Mouse (Mus musculus): ENCODE data around the gene Gm28041. TPM values are rescaled to one million over a fixed set of nuclear protein-coding genes. Genes with fewer than 3 reads are reported as not detected.

Gm28041 gene
- polyA plus RNA-seq, 1 experiment from 2014 or later: 0.50 TPM

GRCm38 (mm10) chr13:67343422-67343821 lies 32.1 kb downstream of the Gm28041 start:
- 80% methylated on average over 2 of the region's 2 CpGs for WGBS (ENCODE audit: insufficient replicate concordance)
- no peaks in the 10 kb centered on the region for H3K27me3 ChIP-seq (replicated peaks)
- no peak overlapping the region for H3K4me3 ChIP-seq
- H3K4me2 ChIP-seq: no peak overlapping the region
- H3K36me3 ChIP-seq: peaks cover 36% of the 10 kb centered on the region
- no peak for ATAC-seq
- H3K27ac ChIP-seq: no peak overlapping the region
- no peaks in the 10 kb centered on the region for H3K9me3 ChIP-seq (replicated peaks)
- no peak overlapping the region for H3K9ac ChIP-seq
- no peaks in the 10 kb centered on the region for H3K4me1 ChIP-seq

- H3K4me3 ChIP-seq: peak overlapping the region; percentile 66
- no peaks in the 10 kb centered on the region for H3K9me3 ChIP-seq (replicated peaks)
- H3K36me3 ChIP-seq: no peaks in the 10 kb centered on the region
- peak overlapping the region; percentile 69 for H3K9ac ChIP-seq
- peak overlapping the region; percentile 75 for H3K27ac ChIP-seq
- WGBS (ENCODE audit: insufficient replicate concordance): 45% methylated on average over 1 of the region's 1 CpGs
- ATAC-seq: no peak
- H3K4me2 ChIP-seq: peak overlapping the region; percentile 81
- no peaks in the 10 kb centered on the region for H3K27me3 ChIP-seq (replicated peaks)
- peaks cover 15% of the 10 kb centered on the region; the same call in 1 of the 2 replicates for H3K4me1 ChIP-seq
Observed at GRCm38 (mm10) chr13:67332877-67333276, 42.7 kb downstream of the Gm28041 start.

GRCm38 (mm10) chr13:67332019-67332724 lies 43.4 kb downstream of the Gm28041 start, which contains the start of gene Zfp595:
TSS of gene Zfp595 (minus strand) at chr13:67332570.
- H3K27me3 ChIP-seq (replicated peaks): no peaks in the 10 kb centered on the region
- H3K9ac ChIP-seq: peak within 1 kb of the TSS; percentile 69
- peak; percentile 92 for ATAC-seq
- H3K4me2 ChIP-seq: peak within 1 kb of the TSS; percentile 81
- peak within 1 kb of the TSS; percentile 66 for H3K4me3 ChIP-seq
- H3K27ac ChIP-seq: peak within 1 kb of the TSS; percentile 75
- H3K4me1 ChIP-seq: peaks cover 15% of the 10 kb centered on the region; the same call in 1 of the 2 replicates
- no peaks in the 10 kb centered on the region for H3K9me3 ChIP-seq (replicated peaks)
- WGBS (ENCODE audit: insufficient replicate concordance): 18% methylated on average over 17 of the region's 17 CpGs
- no peaks in the 10 kb centered on the region for H3K36me3 ChIP-seq

GRCm38 (mm10) chr13:67306718-67307117 lies 68.8 kb downstream of the Gm28041 start:
- WGBS (ENCODE audit: insufficient replicate concordance): 29% methylated on average over 5 of the region's 5 CpGs
- Histone ChIP-seq H3K9me3 (replicated peaks) (no peaks in the 10 kb centered on the region), H3K9ac (peak overlapping the region; percentile 76; the same call in 1 of the 2 replicates), H3K4me3 (peak overlapping the region; percentile 82), H3K4me1 (peaks cover 9% of the 10 kb centered on the region), H3K27ac (no peak overlapping the region), H3K4me2 (peak overlapping the region; percentile 88), H3K36me3 (no peaks in the 10 kb centered on the region), H3K27me3 (replicated peaks) (no peaks in the 10 kb centered on the region)
- ATAC-seq: peak; percentile 41; the same call in 1 of the 2 replicates

GRCm38 (mm10) chr13:67305822-67306672 lies 69.5 kb downstream of the Gm28041 start, which contains the start of gene Zfp457:
TSS of gene Zfp457 (minus strand) at chr13:67306485.
- Histone ChIP-seq H3K27me3 (replicated peaks) (no peaks in the 10 kb centered on the region), H3K4me3 (peak within 1 kb of the TSS; percentile 82), H3K27ac (peak within 1 kb of the TSS; percentile 53; the same call in 1 of the 2 replicates), H3K4me2 (peak within 1 kb of the TSS; percentile 88), H3K4me1 (peaks cover 9% of the 10 kb centered on the region), H3K9me3 (replicated peaks) (no peaks in the 10 kb centered on the region), H3K9ac (peak within 1 kb of the TSS; percentile 76), H3K36me3 (no peaks in the 10 kb centered on the region)
- 11% methylated on average over 16 of the region's 16 CpGs for WGBS (ENCODE audit: insufficient replicate concordance)
- peak; percentile 96 for ATAC-seq

Other genes starting within 250 kb of the Gm28041 start
- 1.9 and 2.6 TPM in 2 replicates for gene Rsl1, start 202.6 kb downstream of the Gm28041 start, polyA plus RNA-seq (2016; fragmentation: Nextera tagmentation; extraction: Ambion mirVana)
- 0.35 and 0.62 TPM in 2 replicates for gene Zfp455, start 181.2 kb downstream of the Gm28041 start, polyA plus RNA-seq (2016; fragmentation: Nextera tagmentation; extraction: Ambion mirVana)
- 0.74 and 0.92 TPM in 2 replicates for gene Zfp458, start 97.3 kb downstream of the Gm28041 start, polyA plus RNA-seq (2016; fragmentation: Nextera tagmentation; extraction: Ambion mirVana)
- gene Zfp457, start 69.2 kb downstream of the Gm28041 start, polyA plus RNA-seq (2016; fragmentation: Nextera tagmentation; extraction: Ambion mirVana): 0.15 and 0.35 TPM in 2 replicates
- gene Zfp595, start 43.2 kb downstream of the Gm28041 start, polyA plus RNA-seq (2016; fragmentation: Nextera tagmentation; extraction: Ambion mirVana): 1.1 TPM in 2 replicates
- gene Gm28044, start 15.2 kb downstream of the Gm28041 start, polyA plus RNA-seq (2016; fragmentation: Nextera tagmentation; extraction: Ambion mirVana): 0.26 and 0.38 TPM in 2 replicates
- 0.82 and 1.1 TPM in 2 replicates for gene Zfp953, start 15.1 kb downstream of the Gm28041 start, polyA plus RNA-seq (2016; fragmentation: Nextera tagmentation; extraction: Ambion mirVana)
- gene Zfp456, start 77 bp upstream of the Gm28041 start, polyA plus RNA-seq (2016; fragmentation: Nextera tagmentation; extraction: Ambion mirVana): 0.78 and 0.85 TPM in 2 replicates
- gene Zfp429, start 24.1 kb upstream of the Gm28041 start, polyA plus RNA-seq (2016; fragmentation: Nextera tagmentation; extraction: Ambion mirVana): 1.6 and 3.1 TPM in 2 replicates
- 0.05 and 1.6 TPM in 2 replicates for gene Zfp459, start 45.7 kb upstream of the Gm28041 start, polyA plus RNA-seq (2016; fragmentation: Nextera tagmentation; extraction: Ambion mirVana)
- gene Zfp874a, start 75.9 kb upstream of the Gm28041 start, polyA plus RNA-seq (2016; fragmentation: Nextera tagmentation; extraction: Ambion mirVana): 5.5 and 6.6 TPM in 2 replicates
- gene Zfp874b, start 108.5 kb upstream of the Gm28041 start, polyA plus RNA-seq (2016; fragmentation: Nextera tagmentation; extraction: Ambion mirVana): 1.9 and 3.3 TPM in 2 replicates
- gene Zfp58, start 124.8 kb upstream of the Gm28041 start, polyA plus RNA-seq (2016; fragmentation: Nextera tagmentation; extraction: Ambion mirVana): 4.1 TPM in 2 replicates
- gene Gm26965, start 150.4 kb upstream of the Gm28041 start, polyA plus RNA-seq (2016; fragmentation: Nextera tagmentation; extraction: Ambion mirVana): not detected in 2 replicates
- gene Zfp87, start 150.4 kb upstream of the Gm28041 start, polyA plus RNA-seq (2016; fragmentation: Nextera tagmentation; extraction: Ambion mirVana): 9.4 and 9.7 TPM in 2 replicates
- gene Zfp748, start 178.1 kb upstream of the Gm28041 start, polyA plus RNA-seq (2016; fragmentation: Nextera tagmentation; extraction: Ambion mirVana): 6.8 TPM in 2 replicates
- 1.9 and 2.0 TPM in 2 replicates for gene Zfp729b, start 234.0 kb upstream of the Gm28041 start, polyA plus RNA-seq (2016; fragmentation: Nextera tagmentation; extraction: Ambion mirVana)